Mouse (Mus musculus): ENCODE results near the gene Taar2. TPM values are rescaled to one million over a fixed set of nuclear protein-coding genes. Genes with fewer than 3 reads are reported as not detected.

The Taar2 gene
- total RNA-seq, 2 experiments from 2014 or later: not detected

- DNase-seq: no peak
Measured at GRCm38 (mm10) chr10:23985546-23985945, 47.2 kb downstream of the Taar2 start, which contains the start of gene Taar6. Gene Taar6 (minus strand): TSS chr10:23985646.

GRCm38 (mm10) chr10:23986419-23986818 lies 48.0 kb downstream of the Taar2 start:
- DNase-seq: no peak

Other genes with a start within 250 kb of the Taar2 start
- gene Rps12, start 151.3 kb upstream of the Taar2 start, total RNA-seq (2021): 100 to 1,000 TPM; 357 to 393 TPM
- 10 to 100 TPM; 12.0 to 16.7 TPM for gene Slc18b1, start 141.6 kb upstream of the Taar2 start, total RNA-seq (2021)
- under 1 TPM in 1 of 2 experiments, not detected in 1; 0.19 TPM for gene Vnn3, start 87.1 kb upstream of the Taar2 start, total RNA-seq (2021)
- gene Vnn1, start 43.9 kb upstream of the Taar2 start, total RNA-seq (2021): 1 to 10 TPM; 3.0 to 3.8 TPM
- not detected for gene Taar1, start 18.2 kb upstream of the Taar2 start, total RNA-seq (2021)
- gene Taar3, start 11.0 kb downstream of the Taar2 start, total RNA-seq (2021): not detected
- not detected for gene Taar4, start 21.9 kb downstream of the Taar2 start, total RNA-seq (2021)
- gene Taar5, start 32.1 kb downstream of the Taar2 start, total RNA-seq (2021): not detected
- not detected for gene Taar6, start 47.1 kb downstream of the Taar2 start, total RNA-seq (2021)
- not detected for gene Taar7a, start 54.9 kb downstream of the Taar2 start, total RNA-seq (2021)
- gene Taar7b, start 61.4 kb downstream of the Taar2 start, total RNA-seq (2021): not detected
- gene Taar7d, start 88.7 kb downstream of the Taar2 start, total RNA-seq (2021): not detected
- gene Taar7e, start 99.0 kb downstream of the Taar2 start, total RNA-seq (2021): not detected
- not detected for gene Taar7f, start 110.9 kb downstream of the Taar2 start, total RNA-seq (2021)
- not detected for gene Taar8a, start 137.9 kb downstream of the Taar2 start, total RNA-seq (2021)
- not detected for gene Taar8b, start 153.7 kb downstream of the Taar2 start, total RNA-seq (2021)
- gene Taar8c, start 163.3 kb downstream of the Taar2 start, total RNA-seq (2021): not detected
- gene Taar9, start 171.0 kb downstream of the Taar2 start, total RNA-seq (2021): not detected
- 10 to 100 TPM; 46.1 to 54.3 TPM for gene Stx7, start 210.7 kb downstream of the Taar2 start, total RNA-seq (2021)

Data from heart, postnatal 4 days (tissue).